Mouse (Mus musculus) adrenal gland, postnatal 36 days (tissue): ENCODE results near the gene Olfr1168. TPM values are rescaled to one million over a fixed set of nuclear protein-coding genes. Genes with fewer than 3 reads are reported as not detected.
"Not testable (repeated sequence)": the region's sequence is repeated elsewhere in the genome, so short reads cannot be mapped to it uniquely, and the experiment has no call there.

Experiments used
- DNase-seq, 2 experiments: peaks; one replicate each; pipeline ENCODE4 v3.0.0; 2021; ENCODE audit warnings: mixed read lengths in 1 of 2
- long read RNA-seq, 2 experiments: library from polyadenylated mRNA; stranded (forward); transcript quantifications; one replicate each; pipeline ENCODE4 v2.0.0; 2021; ENCODE audit warnings: borderline sequencing depth in 2 of 2
- total RNA-seq, 2 experiments: library from RNA; stranded (reverse); gene quantifications; 2 replicates each; pipeline ENCODE4 v1.2.3; 2021

Olfr1168 gene
- not detected for total RNA-seq
- long read RNA-seq, experiment 1, result 0 reads
- long read RNA-seq, experiment 2, result 0 reads

DNA sequence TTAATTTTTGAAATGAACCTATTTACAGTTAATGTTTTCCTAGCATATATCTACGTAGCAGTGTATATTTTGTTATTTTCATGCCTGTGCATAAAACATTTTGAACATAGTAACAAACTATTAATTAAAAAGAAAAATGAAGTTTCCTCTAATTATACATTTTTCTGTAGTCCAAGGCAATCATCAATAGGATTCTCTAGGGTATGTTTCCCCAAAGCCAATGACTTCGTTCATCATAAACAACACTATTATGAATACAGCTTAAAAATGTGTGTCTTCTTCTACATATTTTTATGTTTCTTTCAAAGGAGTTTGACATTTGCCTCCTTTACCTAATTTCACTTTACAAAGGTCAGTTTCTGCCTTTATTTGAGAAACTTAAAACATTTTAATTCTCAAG, at the start of gene Olfr1168:
TSS of gene Olfr1168 (plus strand) at position 301 of the 400 bp plus-strand sequence.
- DNase-seq, result no peak

DNA sequence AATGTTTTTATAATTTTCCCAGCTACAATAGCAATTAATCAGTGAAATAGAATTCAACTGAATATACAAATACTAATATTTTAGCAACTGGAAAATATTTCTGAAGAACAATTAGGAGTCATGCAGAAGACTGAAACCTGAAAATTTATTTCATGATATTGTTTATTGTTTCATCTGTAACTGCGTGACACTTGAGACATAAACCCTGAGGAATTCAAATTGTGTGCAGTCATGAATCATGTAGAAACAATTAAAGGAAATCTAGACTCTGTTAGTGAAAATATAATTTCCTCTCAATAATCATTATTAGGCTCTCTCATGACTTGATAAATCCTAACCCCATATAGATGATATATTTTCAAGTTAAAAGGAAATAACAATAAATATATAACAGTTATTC, 26.6 kb upstream of the Olfr1168 start, which contains the start of gene Olfr1167:
TSS of gene Olfr1167 (minus strand) at position 101 of the 400 bp plus-strand sequence.
- not testable (repeated sequence) for DNase-seq

GRCm38 (mm10) chr2:88220784-88221183, 39.1 kb downstream of the Olfr1168 start:
- DNase-seq, result no peak

DNA sequence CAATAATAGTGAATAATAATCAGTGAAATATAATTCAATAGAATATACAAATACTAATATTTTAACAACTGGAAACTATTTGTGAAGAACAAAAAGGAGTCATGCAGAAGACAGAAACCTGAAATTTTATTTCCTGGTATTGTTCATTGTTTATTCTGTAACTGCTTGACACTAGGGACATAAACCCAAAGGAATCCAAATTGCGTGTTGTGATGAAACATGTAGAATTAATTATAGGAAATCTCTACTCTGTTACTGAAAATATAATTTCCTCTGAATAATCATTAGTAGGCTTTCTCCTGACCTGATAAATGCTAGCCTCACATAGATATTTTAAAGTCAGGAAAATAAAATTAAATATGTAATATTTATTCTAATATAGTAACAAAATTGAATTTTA, 46.6 kb downstream of the Olfr1168 start, which contains the start of gene Olfr1170:
TSS of gene Olfr1170 (minus strand) at position 101 of the 400 bp plus-strand sequence.
- no peak for DNase-seq

Other genes starting within 250 kb of the Olfr1168 start
- gene Olfr1155, start 236.7 kb upstream of the Olfr1168 start, total RNA-seq, result not detected
- gene Olfr1156, start 228.8 kb upstream of the Olfr1168 start, total RNA-seq, result not detected
- not detected for gene Olfr1157, start 213.6 kb upstream of the Olfr1168 start, total RNA-seq
- not detected for gene Olfr74, start 207.2 kb upstream of the Olfr1168 start, total RNA-seq
- gene Olfr1158, start 191.8 kb upstream of the Olfr1168 start, total RNA-seq, result not detected
- gene Olfr1160, start 173.6 kb upstream of the Olfr1168 start, total RNA-seq, result not detected
- gene Olfr1161, start 159.1 kb upstream of the Olfr1168 start, total RNA-seq, result not detected
- not detected for gene Olfr73, start 144.2 kb upstream of the Olfr1168 start, total RNA-seq
- not detected for gene Olfr1162, start 130.8 kb upstream of the Olfr1168 start, total RNA-seq
- gene Olfr1163, start 110.0 kb upstream of the Olfr1168 start, total RNA-seq, result not detected
- not detected for gene Olfr1164, start 87.9 kb upstream of the Olfr1168 start, total RNA-seq
- not detected for gene Olfr1166, start 53.6 kb upstream of the Olfr1168 start, total RNA-seq
- not detected for gene Olfr1167, start 26.7 kb upstream of the Olfr1168 start, total RNA-seq
- not detected for gene Olfr1170, start 46.5 kb downstream of the Olfr1168 start, total RNA-seq
- gene Olfr1173, start 98.0 kb downstream of the Olfr1168 start, total RNA-seq, result not detected
- gene Olfr1174-ps, start 133.3 kb downstream of the Olfr1168 start, total RNA-seq, result not detected
- not detected for gene Olfr1175-ps, start 145.3 kb downstream of the Olfr1168 start, total RNA-seq
- gene Olfr1176, start 154.8 kb downstream of the Olfr1168 start, total RNA-seq, result not detected
- gene Olfr1177-ps, start 164.6 kb downstream of the Olfr1168 start, total RNA-seq, result not detected
- gene Olfr1178, start 205.2 kb downstream of the Olfr1168 start, total RNA-seq, result not detected
- not detected for gene Olfr1179, start 224.6 kb downstream of the Olfr1168 start, total RNA-seq
- gene Olfr1180, start 237.3 kb downstream of the Olfr1168 start, total RNA-seq, result not detected
- not detected for gene Olfr1181, start 244.3 kb downstream of the Olfr1168 start, total RNA-seq